ENCODE assay signal across 9 mouse cellular contexts in the genomic region with DNA sequence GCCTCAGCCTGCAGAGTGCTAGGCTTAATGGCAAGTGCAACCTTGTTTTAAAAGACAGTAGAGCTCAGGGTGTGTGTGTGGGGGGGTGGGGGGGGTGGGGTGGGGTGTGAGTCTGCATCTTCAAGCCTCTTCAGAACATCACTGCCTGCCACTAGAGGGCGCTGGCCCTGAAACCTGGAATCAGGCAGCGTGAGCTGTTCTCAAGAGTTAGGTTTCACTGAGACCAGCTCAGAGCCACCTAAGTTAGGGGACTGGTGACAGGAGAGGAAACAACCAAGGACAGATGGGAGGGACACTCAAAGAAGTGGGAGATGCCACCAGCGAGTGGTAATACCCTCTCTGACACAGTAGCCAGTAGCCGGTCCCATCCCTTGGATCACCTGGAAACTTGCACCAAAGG.
DNase-seq lines count a peak whose midpoint lies in the region; ATAC-seq lines count a peak whose summit lies in the region.
"Had no signal": no experiment of that assay in that cellular context is flagged by ENCODE, and none has a peak within 500 bp of the region (broad histone marks: within the 10 kb centered on the region; RNA-seq: fewer than 3 reads in every experiment).

No protein-coding gene starts in this region.

- H3K27ac ChIP-seq in heart, embryonic 10.5 days: peak overlapping the region; percentile 59; the same call in 1 of the 2 replicates
- no peak overlapping the region for H3K27ac ChIP-seq in heart, embryonic 11.5 days (ENCODE audit: low read depth, low read length)
- H3K27ac ChIP-seq in neural tube, embryonic 11.5 days (ENCODE audit: low read depth, low read length): no peak overlapping the region
- H3K27ac ChIP-seq: limb, embryonic 13.5 days had no signal

- H3K9ac ChIP-seq in heart, embryonic 11.5 days (ENCODE audit: low read depth, low read length): no peak overlapping the region
- no peak overlapping the region for H3K9ac ChIP-seq in neural tube, embryonic 11.5 days (ENCODE audit: low read length)
- H3K9ac ChIP-seq: limb, embryonic 13.5 days had no signal

- no peaks in the 10 kb centered on the region for H3K9me3 ChIP-seq in heart, embryonic 10.5 days
- no peaks in the 10 kb centered on the region for H3K9me3 ChIP-seq in heart, embryonic 11.5 days (replicated peaks; ENCODE audit: control insufficient read depth, low read length)
- no peaks in the 10 kb centered on the region for H3K9me3 ChIP-seq in neural tube, embryonic 11.5 days (ENCODE audit: control insufficient read depth, low read length)

- no peak overlapping the region for H3K4me2 ChIP-seq in heart, embryonic 11.5 days
- no peak overlapping the region for H3K4me2 ChIP-seq in neural tube, embryonic 11.5 days (ENCODE audit: low read depth)
- H3K4me2 ChIP-seq: limb, embryonic 13.5 days had no signal

- intact Hi-C loops in heart, postnatal 14 days (cut with DNase I): no loop called here

- peaks cover 35% of the 10 kb centered on the region for H3K4me1 ChIP-seq in heart, embryonic 10.5 days
- peaks cover 12% of the 10 kb centered on the region for H3K4me1 ChIP-seq in heart, embryonic 11.5 days (ENCODE audit: control insufficient read depth, insufficient read depth, low read length)
- H3K4me1 ChIP-seq in neural tube, embryonic 11.5 days (ENCODE audit: control insufficient read depth, insufficient read depth, low read length): no peaks in the 10 kb centered on the region

- no peak for ATAC-seq in heart, embryonic 11.5 days (replicated peaks; ENCODE audit: insufficient number of reproducible peaks, low FRiP score, low TSS enrichment)
- ATAC-seq in neural tube, embryonic 11.5 days (ENCODE audit: insufficient read depth, low FRiP score, low TSS enrichment): no peak

- H3K4me3 ChIP-seq in heart, embryonic 10.5 days: no peak overlapping the region
- H3K4me3 ChIP-seq in heart, embryonic 11.5 days (ENCODE audit: low read depth, low read length): no peak overlapping the region
- no peak overlapping the region for H3K4me3 ChIP-seq in neural tube, embryonic 11.5 days (ENCODE audit: low read depth, low read length)
- H3K4me3 ChIP-seq: limb, embryonic 13.5 days had no signal

- H3K27me3 ChIP-seq in heart, embryonic 10.5 days (ENCODE audit: insufficient read depth, poor library complexity, severe bottlenecking): no peaks in the 10 kb centered on the region
- H3K27me3 ChIP-seq in heart, embryonic 11.5 days (ENCODE audit: control insufficient read depth, insufficient read depth, low read length): no peaks in the 10 kb centered on the region
- H3K27me3 ChIP-seq in neural tube, embryonic 11.5 days (ENCODE audit: control insufficient read depth, insufficient read depth, low read length): no peaks in the 10 kb centered on the region
- H3K27me3 ChIP-seq: limb, embryonic 13.5 days had no signal

- 41% methylated on average over 4 of the region's 4 CpGs for WGBS in heart, embryonic 10.5 days
- WGBS in heart, embryonic 11.5 days (ENCODE audit: insufficient replicate concordance): 40% methylated on average over 4 of the region's 4 CpGs
- WGBS in neural tube, embryonic 11.5 days: 57% methylated on average over 4 of the region's 4 CpGs

- DNase-seq in heart, embryonic 10.5 days (ENCODE audit: low spot score): peak; percentile 81
- DNase-seq in CD4-positive helper T cell, adult 2 months (ENCODE audit: low read depth, low spot score): peak; percentile 62
- DNase-seq in R1 (ENCODE audit: low read depth, low spot score) (peak; percentile 86), adipocyte (ENCODE audit: low spot score) (no peak)
- DNase-seq in heart, postnatal 14 days: peak; percentile 53 to 64
- peak; percentile 42 for DNase-seq in neural tube, embryonic 11.5 days (ENCODE audit: low spot score)
- DNase-seq in layer of hippocampus, adult 9-10 months (ENCODE audit: low spot score): no peak

- H3K36me3 ChIP-seq in heart, embryonic 10.5 days: no peaks in the 10 kb centered on the region
- H3K36me3 ChIP-seq in heart, embryonic 11.5 days (ENCODE audit: control insufficient read depth, insufficient read depth, low read length): no peaks in the 10 kb centered on the region
- no peaks in the 10 kb centered on the region for H3K36me3 ChIP-seq in neural tube, embryonic 11.5 days (ENCODE audit: control insufficient read depth, insufficient read depth, low read length)
- H3K36me3 ChIP-seq: limb, embryonic 13.5 days had no signal

Comparison
In these comparisons a context has a peak if more than half of its experiments do, and no peak if none do; other contexts are left out.
1. DNase-seq: peak in heart, embryonic 10.5 days (single experiment), CD4-positive helper T cell, adult 2 months (single experiment), R1 (single experiment), heart, postnatal 14 days (2 of 2) and neural tube, embryonic 11.5 days (single experiment); none in adipocyte (single experiment) and layer of hippocampus, adult 9-10 months (single experiment).